Comparison of ENCODE assay signal across 21 mouse cellular contexts in the genomic region with DNA sequence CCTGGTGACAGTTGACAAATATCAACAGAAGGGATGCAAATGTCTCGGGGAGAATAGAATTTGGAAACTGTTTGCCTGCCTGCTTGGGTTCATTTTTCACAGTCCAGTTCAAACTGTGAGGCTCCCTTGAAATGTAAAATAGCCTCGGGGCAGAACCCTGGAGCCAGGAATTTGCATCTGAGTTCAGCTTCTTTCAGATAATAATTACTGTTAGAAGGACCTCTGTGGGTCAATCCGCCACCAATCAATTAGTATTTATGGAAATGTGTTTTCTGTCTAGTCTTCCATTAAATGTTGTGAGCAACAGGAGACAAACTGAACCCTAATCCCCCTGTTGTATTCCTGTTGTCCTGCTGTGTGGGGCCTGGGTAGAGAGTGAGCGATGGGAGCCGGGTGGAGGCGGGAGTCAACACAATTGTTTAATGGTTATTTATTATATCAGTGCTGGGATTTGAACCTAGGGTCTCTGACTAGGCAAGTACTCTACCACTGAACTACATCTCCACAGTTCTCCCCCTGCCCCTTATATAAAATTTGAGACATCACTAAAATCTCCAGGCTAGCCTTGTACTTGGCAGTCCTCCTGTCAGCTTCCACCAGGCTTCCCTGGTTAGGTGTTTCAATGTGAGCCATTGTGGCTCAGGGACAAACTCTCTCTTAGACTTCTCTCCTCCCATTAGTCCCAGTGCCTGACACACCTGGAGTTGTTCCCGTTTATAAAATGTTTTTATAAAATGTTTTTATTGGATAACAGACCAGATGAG.
A peak's percentile ranks its signal among the peaks of the same experiment; 100 is the strongest.
DNase-seq lines count a peak whose midpoint lies in the region; ATAC-seq and TF ChIP-seq lines count a peak whose summit lies in the region.
"Had no signal": no experiment of that assay in that cellular context is flagged by ENCODE, and none has a peak within 500 bp of the region (broad histone marks: within the 10 kb centered on the region; RNA-seq: fewer than 3 reads in every experiment).

No protein-coding gene starts in this region.

- H3K27ac ChIP-seq in embryonic facial prominence, embryonic 11.5 days (replicated peaks; ENCODE audit: low read depth, low read length) = no peak overlapping the region
- H3K27ac ChIP-seq in embryonic facial prominence, embryonic 10.5 days (replicated peaks) = no peak overlapping the region
- no peak overlapping the region for H3K27ac ChIP-seq in midbrain, embryonic 12.5 days (replicated peaks)
- no peak overlapping the region for H3K27ac ChIP-seq in midbrain, postnatal 0 days (ENCODE audit: low read depth, low read length)
- H3K27ac ChIP-seq: hindbrain, embryonic 10.5 days had no signal

- no peaks in the 10 kb centered on the region for H3K9me3 ChIP-seq in embryonic facial prominence, embryonic 11.5 days (replicated peaks; ENCODE audit: control insufficient read depth, low read length)
- no peaks in the 10 kb centered on the region for H3K9me3 ChIP-seq in embryonic facial prominence, embryonic 10.5 days
- H3K9me3 ChIP-seq in midbrain, embryonic 12.5 days = no peaks in the 10 kb centered on the region
- no peaks in the 10 kb centered on the region for H3K9me3 ChIP-seq in midbrain, postnatal 0 days (ENCODE audit: low read length)
- no peaks in the 10 kb centered on the region for H3K9me3 ChIP-seq in E14TG2a.4 (ENCODE audit: low read length)
- H3K9me3 ChIP-seq: hindbrain, embryonic 10.5 days had no signal

- H3K4me2 ChIP-seq in embryonic facial prominence, embryonic 11.5 days (ENCODE audit: low read depth, low read length) = no peak overlapping the region
- H3K4me2 ChIP-seq in midbrain, embryonic 12.5 days (replicated peaks) = no peak overlapping the region
- no peak overlapping the region for H3K4me2 ChIP-seq in midbrain, postnatal 0 days (ENCODE audit: low read depth, low read length, poor library complexity, severe bottlenecking)
- H3K4me2 ChIP-seq: liver, embryonic 11.5 days had no signal

- no peaks in the 10 kb centered on the region for H3K4me1 ChIP-seq in embryonic facial prominence, embryonic 11.5 days (ENCODE audit: control insufficient read depth, insufficient read depth, low read length)
- peaks cover 10% of the 10 kb centered on the region for H3K4me1 ChIP-seq in embryonic facial prominence, embryonic 10.5 days
- peaks cover 11% of the 10 kb centered on the region for H3K4me1 ChIP-seq in midbrain, embryonic 12.5 days
- no peaks in the 10 kb centered on the region for H3K4me1 ChIP-seq in midbrain, postnatal 0 days (ENCODE audit: insufficient read depth, low read length)
- H3K4me1 ChIP-seq in E14TG2a.4 (replicated peaks; ENCODE audit: low read depth, low read length) = peaks cover 75% of the 10 kb centered on the region

- no peak for ATAC-seq in embryonic facial prominence, embryonic 11.5 days (replicated peaks; ENCODE audit: insufficient number of reproducible peaks, low FRiP score, low TSS enrichment, low read depth)
- ATAC-seq in midbrain, embryonic 12.5 days (ENCODE audit: low FRiP score, low read depth) = peak; percentile 34; the same call in 1 of the 2 replicates
- no peak for ATAC-seq in midbrain, postnatal 0 days (ENCODE audit: low FRiP score)
- ATAC-seq: forebrain, embryonic 16.5 days had no signal

- WGBS in embryonic facial prominence, embryonic 11.5 days = 34% methylated on average over 7 of the region's 7 CpGs
- WGBS in embryonic facial prominence, embryonic 10.5 days = 41% methylated on average over 7 of the region's 7 CpGs
- WGBS in midbrain, embryonic 12.5 days = 13% methylated on average over 7 of the region's 7 CpGs
- WGBS in midbrain, postnatal 0 days = 30% methylated on average over 7 of the region's 7 CpGs

- no peaks in the 10 kb centered on the region for H3K36me3 ChIP-seq in embryonic facial prominence, embryonic 11.5 days (replicated peaks; ENCODE audit: control insufficient read depth, insufficient read depth, low read depth, low read length)
- no peaks in the 10 kb centered on the region for H3K36me3 ChIP-seq in embryonic facial prominence, embryonic 10.5 days (replicated peaks)
- no peaks in the 10 kb centered on the region for H3K36me3 ChIP-seq in midbrain, embryonic 12.5 days
- H3K36me3 ChIP-seq in midbrain, postnatal 0 days (ENCODE audit: insufficient read depth, low read length) = no peaks in the 10 kb centered on the region
- H3K36me3 ChIP-seq in E14TG2a.4 (ENCODE audit: insufficient read depth, low read length) = peaks cover 12% of the 10 kb centered on the region
- H3K36me3 ChIP-seq: hindbrain, embryonic 10.5 days had no signal

- DNase-seq in embryonic facial prominence, embryonic 11.5 days (ENCODE audit: low spot score) = peak; percentile 15
- no peak for DNase-seq in embryonic facial prominence, embryonic 10.5 days (ENCODE audit: low spot score)
- DNase-seq in midbrain, postnatal 0 days (ENCODE audit: low spot score) = no peak
- DNase-seq in WW6 (ENCODE audit: low read depth, low spot score) = peak; percentile 50
- DNase-seq in urinary bladder, postnatal 14 days (ENCODE audit: low spot score) = no peak
- no peak for DNase-seq in ovary, adult 18-20 months (ENCODE audit: low spot score)
- DNase-seq: adrenal gland, adult 8-10 months; cerebellum, adult 9-10 months; gastrocnemius, postnatal 36 days; kidney, adult 18-20 months; kidney, postnatal 25 days; lung, adult 18-20 months; lung, postnatal 14 days; right cerebral cortex, adult 18-20 months; thymus, postnatal 14 days had no signal

- H3K9ac ChIP-seq in embryonic facial prominence, embryonic 11.5 days (replicated peaks; ENCODE audit: low read length) = no peak overlapping the region
- H3K9ac ChIP-seq in midbrain, embryonic 12.5 days (replicated peaks) = no peak overlapping the region
- H3K9ac ChIP-seq in midbrain, postnatal 0 days (replicated peaks; ENCODE audit: low read length, poor library complexity, severe bottlenecking) = no peak overlapping the region

- no peak for TF ChIP-seq CTCF in midbrain, postnatal 0 days (IDR thresholded peaks at IDR 0.05)
- TF ChIP-seq CTCF in E14TG2a.4 (conservative IDR thresholded peaks at IDR 0.05; ENCODE audit: low read length) = no peak

- H3K27me3 ChIP-seq in embryonic facial prominence, embryonic 11.5 days (ENCODE audit: control insufficient read depth, insufficient read depth, low read length) = no peaks in the 10 kb centered on the region
- 0 out of 2 replicates have a peak, but pooled peaks cover 5% of the 10 kb centered on the region for H3K27me3 ChIP-seq in embryonic facial prominence, embryonic 10.5 days (replicated peaks; ENCODE audit: low read depth, poor library complexity, severe bottlenecking)
- peaks cover 8% of the 10 kb centered on the region; the same call in 1 of the 2 replicates for H3K27me3 ChIP-seq in midbrain, embryonic 12.5 days
- no peaks in the 10 kb centered on the region for H3K27me3 ChIP-seq in midbrain, postnatal 0 days (ENCODE audit: insufficient read depth, low read length)
- no peaks in the 10 kb centered on the region for H3K27me3 ChIP-seq in E14TG2a.4 (ENCODE audit: insufficient read depth, low read length)

- H3K4me3 ChIP-seq in embryonic facial prominence, embryonic 11.5 days (ENCODE audit: low read depth, low read length) = no peak overlapping the region
- no peak overlapping the region for H3K4me3 ChIP-seq in embryonic facial prominence, embryonic 10.5 days
- no peak overlapping the region for H3K4me3 ChIP-seq in midbrain, embryonic 12.5 days
- no peak overlapping the region for H3K4me3 ChIP-seq in midbrain, postnatal 0 days (ENCODE audit: low read depth, low read length)
- peak overlapping the region; percentile 29; the same call in 1 of the 2 replicates for H3K4me3 ChIP-seq in E14TG2a.4 (replicated peaks; ENCODE audit: low read length)
- H3K4me3 ChIP-seq: hindbrain, embryonic 10.5 days; myocyte had no signal

Comparison
In these comparisons a context has a peak if more than half of its experiments do, and no peak if none do; other contexts are left out.
1. DNase-seq: peak in embryonic facial prominence, embryonic 11.5 days (single experiment) and WW6 (single experiment); none in embryonic facial prominence, embryonic 10.5 days (single experiment), midbrain, postnatal 0 days (single experiment), urinary bladder, postnatal 14 days (single experiment) and ovary, adult 18-20 months (single experiment).